Mouse (Mus musculus): ENCODE measurements around the gene Frmpd2. TPM values are rescaled to one million over a fixed set of nuclear protein-coding genes. Genes with fewer than 3 reads are reported as not detected.

Gene Frmpd2
- polyA plus RNA-seq, 1 experiment: not detected

DNA sequence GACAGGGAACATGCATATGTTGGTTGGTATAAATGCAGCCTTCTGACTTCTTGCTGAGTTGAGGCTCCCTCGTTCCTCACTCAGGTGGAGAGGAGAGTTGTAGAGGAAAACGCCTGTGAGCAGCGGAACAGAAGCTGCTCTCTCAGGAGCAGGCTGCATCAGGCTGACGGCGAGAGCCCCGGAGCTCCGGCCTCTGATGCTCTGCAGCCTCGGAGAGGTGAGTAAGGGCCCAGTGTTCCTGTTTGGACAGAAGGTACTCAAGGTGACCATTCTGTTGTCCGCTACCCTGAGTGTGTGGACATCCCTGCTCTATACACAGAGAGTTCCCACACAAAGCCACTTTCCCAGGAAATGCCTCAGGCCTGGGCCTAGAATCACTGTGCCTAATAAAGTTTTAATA lies 31.8 kb downstream of the Frmpd2 start:
- no peak for DNase-seq (ENCODE audit: low read depth, low spot score)
- WGBS: 84% methylated on average over 9 of the region's 9 CpGs

DNA sequence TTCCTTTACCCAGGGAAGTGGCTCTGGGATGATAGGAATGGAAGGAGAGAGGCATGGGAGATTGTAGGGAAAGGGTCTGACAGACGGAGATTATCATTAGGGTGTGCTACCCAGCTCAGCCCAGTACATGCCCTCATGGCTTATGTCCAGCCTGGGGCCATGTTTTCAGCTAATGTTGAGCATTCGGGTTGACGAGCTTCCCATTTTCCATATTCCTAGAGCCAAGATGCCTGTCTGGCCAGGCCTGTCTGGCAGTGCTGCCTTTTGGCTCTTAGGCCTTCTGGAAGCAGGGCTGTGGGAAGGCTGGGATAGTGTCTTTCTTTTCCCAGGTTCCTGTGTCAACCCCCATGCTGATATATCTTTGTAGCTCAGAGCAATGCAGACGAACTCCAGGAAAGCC lies 35.2 kb downstream of the Frmpd2 start:
- no peak for DNase-seq (ENCODE audit: low read depth, low spot score)
- 63% methylated on average over 4 of the region's 4 CpGs for WGBS

DNA sequence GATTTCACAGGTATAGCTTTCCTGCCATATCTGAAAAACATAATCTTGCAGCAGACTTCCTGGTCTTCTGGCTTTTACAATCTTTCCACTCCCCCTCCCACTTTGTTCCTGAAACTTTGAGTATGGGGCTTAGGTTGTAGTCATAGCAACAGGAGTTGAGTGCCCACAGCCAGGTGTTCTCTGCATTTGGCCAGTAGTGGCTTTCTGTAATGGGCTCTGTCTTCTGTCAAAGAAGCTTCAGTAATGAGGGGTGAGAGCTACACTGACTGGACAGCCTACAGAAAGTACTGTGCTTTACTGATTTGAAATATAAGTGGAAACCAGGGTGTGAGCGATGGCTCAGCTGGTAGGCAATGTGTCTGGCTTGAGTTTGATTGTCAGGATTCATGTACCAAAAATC lies 37.2 kb downstream of the Frmpd2 start:
- WGBS: 73% methylated on average over 1 of the region's 1 CpGs
- no peak for DNase-seq (ENCODE audit: low read depth, low spot score)

- WGBS: 48% methylated on average over 5 of the region's 5 CpGs
Observed at GRCm38 (mm10) chr14:33513877-33514276, 42.4 kb downstream of the Frmpd2 start.

GRCm38 (mm10) chr14:33514756-33515285 lies 43.3 kb downstream of the Frmpd2 start:
- 66% methylated on average over 6 of the region's 6 CpGs for WGBS
- no peak for DNase-seq (ENCODE audit: low read depth, low spot score)

More at GRCm38 (mm10) chr14:33513877-33514276, 42.4 kb downstream of the Frmpd2 start:
- no peak for DNase-seq (ENCODE audit: low read depth, low spot score)

DNA sequence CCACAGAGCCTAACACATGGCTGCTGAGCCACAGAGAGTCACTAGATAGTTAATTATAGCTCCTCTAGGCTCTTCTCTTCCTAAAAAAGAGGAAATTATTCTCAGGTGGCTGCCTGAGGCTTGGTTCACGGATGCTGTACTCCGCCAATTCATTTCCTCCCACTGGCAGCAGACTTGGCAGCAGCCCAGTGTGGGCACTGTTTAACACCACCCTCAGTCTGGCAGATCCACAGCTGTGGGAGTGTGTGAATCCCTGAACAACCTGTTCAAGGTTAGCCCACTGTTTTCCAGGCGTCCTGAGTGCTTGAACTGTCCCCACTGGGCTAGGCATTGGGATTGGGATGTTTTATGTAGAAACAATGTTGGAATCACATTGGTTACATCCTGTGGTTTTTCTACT lies 50.0 kb downstream of the Frmpd2 start:
- WGBS: 44% methylated on average over 3 of the region's 3 CpGs
- no peak for DNase-seq (ENCODE audit: low read depth, low spot score)

DNA sequence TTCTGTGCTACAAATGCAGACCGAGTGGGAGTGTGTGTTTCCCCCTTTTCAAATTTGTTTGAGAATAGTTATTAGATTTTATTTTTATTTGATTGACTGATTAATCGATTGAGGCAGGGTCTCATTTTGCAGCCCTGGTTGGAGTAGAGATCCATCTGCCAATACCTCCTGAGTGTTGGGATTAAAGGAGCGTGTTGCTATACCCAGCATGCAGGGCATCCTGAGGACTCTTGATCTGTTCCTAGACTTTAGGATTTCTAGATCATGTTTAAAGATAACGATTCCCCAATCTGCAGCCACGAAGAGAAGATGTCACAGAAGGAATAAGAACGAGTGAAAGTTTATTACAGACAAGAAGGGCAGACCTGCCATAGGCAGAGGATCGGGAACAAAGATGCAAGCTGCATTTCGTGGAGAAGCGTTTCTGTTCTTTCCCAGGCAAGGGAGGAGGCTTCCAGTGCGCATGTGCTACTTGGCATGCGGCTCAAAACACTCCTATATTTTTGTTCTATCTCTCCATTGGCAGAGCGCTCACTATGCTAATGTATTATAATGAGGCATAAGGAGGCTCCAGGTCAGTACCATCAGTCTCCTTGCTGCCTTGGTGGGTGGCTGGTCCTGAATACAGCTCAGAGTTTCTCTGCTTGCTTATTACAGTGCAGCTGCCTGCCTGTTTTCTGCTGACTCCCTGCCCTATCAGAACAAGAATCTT lies 53.9 kb downstream of the Frmpd2 start:
- WGBS: 69% methylated on average over 12 of the region's 12 CpGs
- no peak for DNase-seq (ENCODE audit: low read depth, low spot score)

- no peak for DNase-seq (ENCODE audit: low read depth, low spot score)
- WGBS: 57% methylated on average over 2 of the region's 2 CpGs
Observed at GRCm38 (mm10) chr14:33526621-33527020, 55.1 kb downstream of the Frmpd2 start.

DNA sequence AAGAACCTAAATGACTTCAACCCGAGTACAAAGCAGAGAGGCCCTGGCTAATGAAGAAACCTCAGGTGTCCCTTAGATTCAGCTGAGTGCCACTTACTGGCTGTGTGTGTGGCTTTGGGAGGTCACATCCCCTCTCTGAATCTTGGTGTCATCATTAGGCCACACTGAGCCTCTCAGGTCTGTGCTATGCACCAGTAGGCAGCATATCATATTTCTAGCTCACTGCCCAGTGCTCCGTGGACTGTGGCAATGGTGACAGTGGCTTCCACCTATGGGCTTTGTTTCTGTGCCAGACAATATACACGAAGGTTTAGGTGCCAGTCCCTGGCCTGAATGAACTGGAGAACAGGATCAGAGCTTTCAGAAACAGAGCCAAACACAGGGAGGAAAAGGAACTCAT lies 56.4 kb downstream of the Frmpd2 start:
- no peak for DNase-seq (ENCODE audit: low read depth, low spot score)
- WGBS: 54% methylated on average over 3 of the region's 3 CpGs

DNA sequence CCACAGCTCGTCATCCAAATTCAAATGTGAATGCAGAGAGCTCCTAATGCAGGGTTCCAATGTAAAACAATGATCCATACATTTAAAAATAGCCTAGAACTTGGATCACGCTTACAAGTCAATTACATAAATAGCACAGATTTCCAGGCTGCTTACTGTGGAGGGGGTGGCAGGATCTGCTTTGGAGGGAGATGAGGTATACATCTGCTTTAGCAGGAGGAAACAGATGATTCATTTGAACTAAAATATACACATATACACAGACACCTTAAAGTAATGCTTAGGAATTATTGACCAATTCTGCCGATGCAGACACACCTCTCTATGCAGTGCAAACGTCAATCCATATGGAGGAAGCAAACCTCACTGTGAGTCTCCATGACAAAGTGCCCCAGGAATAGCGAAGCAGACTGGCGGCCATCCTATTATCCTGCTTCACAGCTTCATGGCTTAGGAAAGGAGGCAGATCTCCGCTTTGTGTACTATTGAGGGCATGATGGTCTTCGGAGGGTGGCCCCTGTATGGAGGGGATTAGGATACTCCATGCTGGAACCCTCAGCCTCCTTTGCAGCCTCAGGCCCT lies 59.9 kb downstream of the Frmpd2 start:
- 79% methylated on average over 8 of the region's 8 CpGs for WGBS
- DNase-seq (ENCODE audit: low read depth, low spot score): no peak

- no peak for DNase-seq (ENCODE audit: low read depth, low spot score)
- WGBS: 80% methylated on average over 5 of the region's 5 CpGs
Observed at GRCm38 (mm10) chr14:33532792-33533191, 61.3 kb downstream of the Frmpd2 start.

- no peak for DNase-seq (ENCODE audit: low read depth, low spot score)
- WGBS: 18% methylated on average over 1 of the region's 1 CpGs
Observed at GRCm38 (mm10) chr14:33533516-33533915, 62.0 kb downstream of the Frmpd2 start.

GRCm38 (mm10) chr14:33535317-33535716 lies 63.8 kb downstream of the Frmpd2 start:
- DNase-seq (ENCODE audit: low read depth, low spot score): no peak
- 77% methylated on average over 6 of the region's 6 CpGs for WGBS

GRCm38 (mm10) chr14:33539559-33540167 lies 68.2 kb downstream of the Frmpd2 start:
- WGBS: 79% methylated on average over 7 of the region's 7 CpGs
- no peak for DNase-seq (ENCODE audit: low read depth, low spot score)

- no peak for DNase-seq (ENCODE audit: low read depth, low spot score)
- WGBS: 78% methylated on average over 8 of the region's 8 CpGs
Observed at GRCm38 (mm10) chr14:33545565-33546143, 74.2 kb downstream of the Frmpd2 start.

DNA sequence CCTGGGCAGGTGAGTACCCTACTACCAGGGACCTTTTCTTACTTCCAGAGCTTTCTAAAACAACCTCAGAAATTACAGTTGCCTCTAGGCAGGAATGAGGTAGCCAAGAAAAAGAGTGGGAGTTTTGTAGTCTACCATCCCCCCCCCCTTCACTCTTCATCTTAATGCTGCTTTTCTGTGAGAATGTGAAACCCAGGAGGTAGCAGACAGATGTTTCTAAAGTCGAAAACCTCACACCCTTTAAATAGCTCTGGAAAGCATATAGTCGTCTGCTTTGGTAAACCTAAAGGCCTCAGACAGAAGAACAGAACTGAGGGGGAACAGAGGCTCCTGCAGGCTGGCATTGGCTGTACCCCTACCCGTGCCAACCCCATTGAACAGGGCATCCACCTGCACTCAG lies 77.2 kb downstream of the Frmpd2 start:
- 65% methylated on average over 3 of the region's 3 CpGs for WGBS
- no peak for DNase-seq (ENCODE audit: low read depth, low spot score)

- 64% methylated on average over 6 of the region's 6 CpGs for WGBS
Observed at GRCm38 (mm10) chr14:33549856-33550255, 78.4 kb downstream of the Frmpd2 start.

DNA sequence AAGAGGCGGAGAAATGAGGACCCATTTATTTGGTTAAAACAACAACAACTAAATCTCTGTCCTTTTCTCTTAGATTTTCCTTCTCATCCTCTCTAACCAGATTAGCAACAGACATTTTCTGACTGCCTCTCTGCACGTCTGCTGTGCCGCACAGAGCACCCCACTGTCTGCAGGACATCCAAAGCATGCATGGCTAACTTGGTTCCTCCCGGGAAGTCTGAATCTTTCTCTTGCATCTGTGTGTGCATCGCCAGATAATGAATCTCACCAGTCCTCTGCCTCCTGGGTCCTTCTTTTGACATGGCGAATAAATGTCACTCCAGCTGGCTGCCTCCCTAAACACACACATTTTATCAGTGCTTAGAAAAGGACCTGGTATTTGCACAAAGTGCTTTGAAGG lies 99.2 kb downstream of the Frmpd2 start:
- no peak for DNase-seq (ENCODE audit: low read depth, low spot score)
- WGBS: 26% methylated on average over 6 of the region's 6 CpGs

More at GRCm38 (mm10) chr14:33549856-33550255, 78.4 kb downstream of the Frmpd2 start:
- DNase-seq (ENCODE audit: low read depth, low spot score): no peak

DNA sequence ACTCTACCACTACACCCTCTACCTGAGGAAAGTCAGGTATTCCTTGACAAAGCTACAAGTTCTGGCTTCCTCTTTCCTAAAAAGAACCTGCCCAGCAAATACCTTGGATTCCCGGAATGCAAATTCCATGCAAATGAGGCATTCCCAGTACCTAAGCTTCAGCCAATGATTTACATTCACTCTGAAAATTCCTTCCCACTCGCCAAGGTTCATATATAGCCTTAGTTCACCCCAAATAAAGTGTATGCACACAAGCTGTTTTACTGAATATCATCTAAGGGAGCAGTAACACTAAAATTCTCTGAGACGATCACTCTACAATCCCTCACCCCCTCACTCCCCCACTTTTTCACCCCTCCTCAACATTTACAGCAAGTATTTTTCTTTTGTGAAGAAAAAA lies 102.1 kb downstream of the Frmpd2 start:
- no peak for DNase-seq (ENCODE audit: low read depth, low spot score)
- 74% methylated on average over 3 of the region's 3 CpGs for WGBS

DNA sequence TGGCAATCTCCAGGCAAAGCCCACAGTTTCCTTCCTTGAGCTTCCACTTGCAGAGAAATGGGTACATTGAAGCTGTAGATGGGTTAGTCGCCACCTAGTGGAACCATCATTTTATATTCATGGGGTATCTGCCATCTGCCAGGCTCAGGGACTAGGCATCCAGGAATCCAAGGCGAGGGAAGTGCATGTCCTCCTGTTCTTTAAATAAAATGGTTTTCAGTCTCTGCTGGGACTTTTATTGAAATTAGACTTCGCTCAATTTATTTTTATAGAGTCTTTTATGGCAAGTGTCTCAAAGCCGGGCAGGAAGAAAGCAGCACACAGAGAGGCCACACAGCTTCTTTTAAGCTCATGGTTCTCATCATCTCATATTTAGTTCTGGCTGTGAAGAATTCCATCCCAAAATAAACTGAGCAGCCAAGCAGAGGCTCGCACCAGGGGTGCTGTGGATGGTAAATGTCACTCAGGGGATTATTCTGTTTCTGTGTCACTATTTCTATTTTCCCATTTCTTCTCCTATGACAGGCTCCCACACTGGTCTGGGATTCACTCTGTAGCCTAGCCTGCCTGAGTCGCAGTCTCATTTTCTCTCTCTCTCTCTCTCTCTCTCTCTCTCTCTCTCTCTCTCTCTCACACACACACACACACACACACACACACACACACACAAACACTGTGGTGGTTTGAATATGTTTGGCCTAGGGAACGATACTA lies 108.4 kb downstream of the Frmpd2 start:
- DNase-seq (ENCODE audit: low read depth, low spot score): no peak
- WGBS: 51% methylated on average over 7 of the region's 7 CpGs
